Mouse (Mus musculus) neural tube, embryonic 11.5 days (tissue): ENCODE measurements around the gene BC024978. TPM values are rescaled to one million over a fixed set of nuclear protein-coding genes. Genes with fewer than 3 reads are reported as not detected.

Experiments used
- microRNA counts: library from miRNA; unstranded; fragments of <30 nt; microRNA quantifications from one replicate; lab custom pipeline; 2015
- microRNA-seq: library from miRNA; unstranded; fragments of <30 nt; microRNA quantifications from one replicate; pipeline ENCODE4, GENCODE M21; 2016
- polyA plus RNA-seq: library from polyadenylated mRNA; unstranded; fragments of >200 nt; fragmentation: Nextera tagmentation; extraction: Ambion mirVana; gene quantifications from 2 replicates; pipeline ENCODE4 v1.2.1, GENCODE M21; 2014

Gene BC024978
- polyA plus RNA-seq, 1 experiment from 2014 or later: 4.4 TPM

MicroRNA genes within 50 kb of the gene (microRNA counts, 519-probe panel; counts per million panel counts)
- 171 counts per million, percentile 57 among the panel's probes with 10 or more counts for microRNA mmu-miR-1191 (lab: Ali Mortazavi, UCI)

Small RNA genes within 50 kb of the gene (microRNA-seq; reads per million reads assigned to microRNA genes)
- gene Mir1191 (2.9 reads per million, percentile 4 among the genes with 10 or more reads in this experiment), gene Mir3101 (0.78 reads per million)

Other genes starting within 250 kb of the BC024978 start
- gene Cyp2a12, start 166.7 kb upstream of the BC024978 start, polyA plus RNA-seq: not detected in 2 replicates
- not detected in 2 replicates for gene Cyp2f2, start 75.9 kb upstream of the BC024978 start, polyA plus RNA-seq
- not detected in 2 replicates for gene Cyp2t4, start 42.1 kb upstream of the BC024978 start, polyA plus RNA-seq
- gene Egln2, start 29.0 kb upstream of the BC024978 start, polyA plus RNA-seq: 51.0 and 54.6 TPM in 2 replicates
- gene Rab4b, start 16.9 kb upstream of the BC024978 start, polyA plus RNA-seq: 67.0 and 72.6 TPM in 2 replicates
- not detected in 2 replicates for gene Gm21983, start 14.7 kb upstream of the BC024978 start, polyA plus RNA-seq
- 0.60 and 1.3 TPM in 2 replicates for gene Mia, start 14.6 kb upstream of the BC024978 start, polyA plus RNA-seq
- 332 and 363 TPM in 2 replicates for gene Snrpa, start 490 bp downstream of the BC024978 start, polyA plus RNA-seq
- gene Itpkc, start 32.9 kb downstream of the BC024978 start, polyA plus RNA-seq: 6.5 and 8.3 TPM in 2 replicates
- gene Coq8b, start 37.2 kb downstream of the BC024978 start, polyA plus RNA-seq: 15.8 and 17.1 TPM in 2 replicates
- 21.6 and 21.7 TPM in 2 replicates for gene Numbl, start 62.7 kb downstream of the BC024978 start, polyA plus RNA-seq
- 7.0 and 8.0 TPM in 2 replicates for gene Ltbp4, start 141.9 kb downstream of the BC024978 start, polyA plus RNA-seq
- gene Shkbp1, start 160.2 kb downstream of the BC024978 start, polyA plus RNA-seq: 52.8 and 55.2 TPM in 2 replicates
- not detected in 2 replicates for gene Gm20479, start 161.6 kb downstream of the BC024978 start, polyA plus RNA-seq